Mouse (Mus musculus) ES-E14 (cell line): ENCODE data around the gene Cacng6.

Experiments used
- CHD2 ChIP-seq: IDR thresholded peaks from 2 replicates; pipeline ENCODE4 v1.6.1; 2014; ENCODE audit warnings: mild to moderate bottlenecking, low read depth, low read length, inconsistent platforms
- HCFC1 ChIP-seq: IDR thresholded peaks from 2 replicates; pipeline ENCODE4 v1.6.1; 2012; ENCODE audit warnings: low read length, inconsistent platforms, borderline replicate concordance; ENCODE audit not compliant: insufficient read depth
- MAFK ChIP-seq: IDR thresholded peaks from 2 replicates; pipeline ENCODE4 v1.6.1; 2014; ENCODE audit warnings: mild to moderate bottlenecking, low read depth, low read length, inconsistent platforms; ENCODE audit not compliant: insufficient read depth
- ZC3H11A ChIP-seq: IDR thresholded peaks from 2 replicates; pipeline ENCODE4 v1.6.1; 2012; ENCODE audit warnings: low read depth, mild to moderate bottlenecking, inconsistent platforms, low read length, borderline replicate concordance

- no peak for TF ChIP-seq MAFK
- no peak for TF ChIP-seq ZC3H11A
- no peak for TF ChIP-seq HCFC1
- no peak for TF ChIP-seq CHD2
Measured at GRCm38 (mm10) chr7:3437941-3438340, 13.9 kb downstream of the Cacng6 start.
